Mouse (Mus musculus) embryonic facial prominence, embryonic 12.5 days (tissue): ENCODE results near the gene Tmc5. TPM values are rescaled to one million over a fixed set of nuclear protein-coding genes. Genes with fewer than 3 reads are reported as not detected.

Experiments
- ATAC-seq: fragments of 200-750 bp; cut with Nextera tagmentation; 2 replicates; pipeline ENCODE4 v1.8.0; 2017; ENCODE audit not compliant: insufficient number of reproducible peaks, insufficient read depth, low FRiP score, low TSS enrichment
- H3K27ac ChIP-seq: fragments of 300-500 bp; sonication (generic); 2 replicates; pipeline ENCODE4 v1.5.1; 2016; ENCODE audit warnings: mild to moderate bottlenecking
- H3K27me3 ChIP-seq: fragments of 300-500 bp; sonication (generic); 2 replicates; pipeline ENCODE4 v1.6.1; 2016; ENCODE audit warnings: mild to moderate bottlenecking, moderate library complexity
- H3K36me3 ChIP-seq: fragments of 300-500 bp; sonication (generic); 2 replicates; pipeline ENCODE4 v1.6.1; 2016; ENCODE audit warnings: mild to moderate bottlenecking
- H3K4me1 ChIP-seq: fragments of 300-500 bp; sonication (generic); 2 replicates; pipeline ENCODE4 v1.6.1; 2016
- H3K4me2 ChIP-seq: fragments of 300-500 bp; sonication (generic); replicated peaks from 2 replicates; pipeline ENCODE4 v1.6.1; 2016; ENCODE audit warnings: mild to moderate bottlenecking, moderate library complexity
- H3K4me3 ChIP-seq: fragments of 300-500 bp; sonication (generic); 2 replicates; pipeline ENCODE4 v1.5.1; 2016; ENCODE audit warnings: mild to moderate bottlenecking
- H3K9ac ChIP-seq: fragments of 300-500 bp; sonication (generic); 2 replicates; pipeline ENCODE4 v1.6.1; 2016; ENCODE audit warnings: mild to moderate bottlenecking, moderate library complexity
- H3K9me3 ChIP-seq: fragments of 300-500 bp; sonication (generic); 2 replicates; pipeline ENCODE4 v1.6.1; 2016; ENCODE audit warnings: mild to moderate bottlenecking, moderate library complexity
- WGBS: fragments of 180-500 bp; shearing (Covaris S2); methylation state at CpG from one replicate; pipeline ENCODE4 v1.1.7; 2016; 5-methylcytosine and 5-hydroxymethylcytosine counted together
- polyA plus RNA-seq: library from polyadenylated mRNA; unstranded; fragments of >200 nt; fragmentation: Nextera tagmentation; extraction: Ambion mirVana; gene quantifications from 2 replicates; pipeline ENCODE4 v1.2.1, GENCODE M21; 2016

Tmc5 gene
- polyA plus RNA-seq, 1 experiment from 2014 or later: 0.12 TPM

DNA sequence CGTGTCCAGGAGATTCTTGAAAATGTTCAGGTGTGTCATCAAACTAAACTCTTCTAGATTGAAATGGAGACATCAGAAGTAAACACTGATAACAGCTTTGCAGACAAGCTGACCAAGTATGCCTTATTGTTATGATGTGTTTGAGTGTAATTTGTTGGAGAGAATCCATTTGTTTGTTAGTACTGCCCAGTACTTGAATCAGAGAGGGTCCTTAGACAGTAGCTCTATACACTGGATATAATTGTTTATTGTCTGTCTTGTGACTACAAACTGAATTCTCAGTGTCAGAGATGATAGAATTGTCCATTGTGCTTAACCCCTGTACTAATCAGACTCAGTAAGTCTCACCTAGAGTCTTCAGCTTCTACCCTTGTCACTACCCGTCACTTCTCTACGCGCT lies 121.0 kb downstream of the Tmc5 start:
- H3K36me3 ChIP-seq: peaks cover 32% of the 10 kb centered on the region
- no peak for ATAC-seq
- H3K4me3 ChIP-seq: no peak overlapping the region
- peaks cover 7% of the 10 kb centered on the region for H3K4me1 ChIP-seq
- WGBS: 93% methylated on average over 4 of the region's 4 CpGs
- H3K9me3 ChIP-seq: no peaks in the 10 kb centered on the region
- no peak overlapping the region for H3K9ac ChIP-seq
- no peak overlapping the region for H3K27ac ChIP-seq
- no peaks in the 10 kb centered on the region for H3K27me3 ChIP-seq
- H3K4me2 ChIP-seq: no peak overlapping the region

DNA sequence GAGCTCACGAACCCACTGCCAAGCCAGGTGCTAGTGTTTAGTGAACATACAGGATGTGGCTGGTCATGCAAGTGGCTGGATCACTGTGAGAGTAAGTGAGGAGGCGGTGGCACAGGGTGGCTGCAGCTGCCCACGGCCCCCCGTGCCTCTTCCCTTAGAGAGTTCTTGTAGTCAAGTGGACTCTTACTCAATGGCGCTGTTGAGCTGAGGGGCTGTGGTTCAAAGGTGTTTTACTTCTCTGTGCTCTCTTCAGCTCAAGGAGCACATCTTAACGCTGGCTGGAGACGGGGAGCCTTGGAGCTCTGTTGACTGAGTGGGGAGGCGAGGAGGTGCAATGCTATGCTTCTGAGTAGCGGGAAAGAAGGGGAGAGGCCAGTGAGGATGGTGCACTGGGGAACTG lies 126.8 kb downstream of the Tmc5 start:
- no peaks in the 10 kb centered on the region for H3K4me1 ChIP-seq
- H3K4me3 ChIP-seq: no peak overlapping the region
- H3K4me2 ChIP-seq: no peak overlapping the region
- no peak overlapping the region for H3K27ac ChIP-seq
- H3K9me3 ChIP-seq: no peaks in the 10 kb centered on the region
- ATAC-seq: no peak
- no peaks in the 10 kb centered on the region for H3K27me3 ChIP-seq
- H3K9ac ChIP-seq: no peak overlapping the region
- WGBS: 89% methylated on average over 9 of the region's 9 CpGs
- H3K36me3 ChIP-seq: peaks cover 55% of the 10 kb centered on the region

Other genes starting within 250 kb of the Tmc5 start
- gene Syt17, start 149.1 kb upstream of the Tmc5 start, polyA plus RNA-seq: 2.5 and 2.8 TPM in 2 replicates
- gene Itpripl2, start 105.3 kb upstream of the Tmc5 start, polyA plus RNA-seq: 4.8 and 5.2 TPM in 2 replicates
- 87.2 and 90.4 TPM in 2 replicates for gene Coq7, start 63.9 kb upstream of the Tmc5 start, polyA plus RNA-seq
- gene Tmc7, start 12.6 kb upstream of the Tmc5 start, polyA plus RNA-seq: 6.2 TPM in 2 replicates
- 79.3 and 80.6 TPM in 2 replicates for gene Gde1, start 108.5 kb downstream of the Tmc5 start, polyA plus RNA-seq
- 28.1 and 34.3 TPM in 2 replicates for gene Ccp110, start 115.3 kb downstream of the Tmc5 start, polyA plus RNA-seq
- 76.5 and 81.1 TPM in 2 replicates for gene Vps35l, start 142.9 kb downstream of the Tmc5 start, polyA plus RNA-seq